Mouse (Mus musculus) kidney, postnatal 25 days (tissue): ENCODE results near the gene Krtap10-4.
"Not testable (repeated sequence)": the region's sequence is repeated elsewhere in the genome, so short reads cannot be mapped to it uniquely, and the experiment has no call there.

Experiments
- DNase-seq, 2 experiments: peaks; one replicate each; pipeline ENCODE4 v3.0.0; 2021; ENCODE audit warnings: mixed read lengths in 2 of 2

Krtap10-4 gene

DNA sequence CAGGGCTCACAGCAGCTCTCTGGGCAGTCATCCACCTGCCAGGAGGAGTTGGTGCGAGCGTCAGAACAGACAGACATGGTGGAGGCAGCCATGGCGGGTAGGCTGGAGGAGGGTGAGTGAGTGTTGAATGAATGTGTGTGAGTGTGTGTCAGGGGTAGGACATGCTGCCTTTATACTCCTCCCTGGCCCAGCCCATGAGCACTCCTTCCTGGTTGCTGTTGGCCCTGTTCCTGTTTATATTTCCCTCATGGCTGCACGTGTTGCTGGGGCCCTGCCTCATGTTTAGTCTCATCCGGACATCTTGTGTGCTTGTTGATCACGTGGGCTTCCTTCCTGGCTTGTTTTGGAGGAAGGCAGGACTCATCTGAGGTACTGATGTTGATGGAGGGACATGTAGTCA, at the start of gene Krtap10-4:
Gene Krtap10-4 (minus strand): TSS at position 145 of the 400 bp plus-strand sequence.
- no peak for DNase-seq

DNA sequence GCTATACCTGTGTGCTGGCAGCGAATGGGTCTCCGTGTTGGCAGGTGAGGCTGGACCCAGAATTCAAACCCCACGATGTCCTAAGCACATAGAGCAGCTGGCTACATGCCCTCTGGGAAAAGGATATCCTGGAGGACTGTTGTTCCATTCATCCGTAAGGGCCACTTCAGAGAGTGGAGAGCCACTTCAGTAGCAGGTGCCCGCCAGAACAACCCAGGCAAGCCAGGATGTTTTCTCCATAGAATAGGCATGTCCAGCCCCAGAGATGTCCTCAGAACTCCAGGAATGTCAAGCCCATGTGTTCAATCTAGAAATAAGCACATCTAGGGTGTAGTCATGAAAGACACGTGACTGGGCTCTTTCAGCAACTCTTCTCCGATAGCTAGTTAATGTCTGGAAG, 42.8 kb upstream of the Krtap10-4 start:
- no peak for DNase-seq

DNA sequence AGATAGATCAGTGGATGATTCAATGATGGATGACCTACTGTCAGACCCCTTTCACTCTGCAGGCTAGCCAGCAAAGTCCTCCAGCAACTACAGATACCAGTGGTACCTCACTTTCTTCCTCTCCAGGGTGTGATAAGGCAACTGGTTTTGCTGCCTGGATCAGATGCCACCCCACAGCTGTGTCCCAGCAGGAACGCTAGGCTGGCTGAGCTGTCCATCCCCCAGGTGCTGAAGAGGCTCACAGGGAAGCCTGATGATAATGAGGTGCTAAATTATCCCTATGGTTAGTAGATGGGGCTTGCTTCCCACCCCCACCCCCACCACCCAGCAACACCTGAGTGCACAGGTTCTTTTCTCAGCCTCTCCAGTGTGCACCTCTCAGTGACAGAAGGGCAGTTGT, 40.7 kb upstream of the Krtap10-4 start:
- no peak for DNase-seq

DNA sequence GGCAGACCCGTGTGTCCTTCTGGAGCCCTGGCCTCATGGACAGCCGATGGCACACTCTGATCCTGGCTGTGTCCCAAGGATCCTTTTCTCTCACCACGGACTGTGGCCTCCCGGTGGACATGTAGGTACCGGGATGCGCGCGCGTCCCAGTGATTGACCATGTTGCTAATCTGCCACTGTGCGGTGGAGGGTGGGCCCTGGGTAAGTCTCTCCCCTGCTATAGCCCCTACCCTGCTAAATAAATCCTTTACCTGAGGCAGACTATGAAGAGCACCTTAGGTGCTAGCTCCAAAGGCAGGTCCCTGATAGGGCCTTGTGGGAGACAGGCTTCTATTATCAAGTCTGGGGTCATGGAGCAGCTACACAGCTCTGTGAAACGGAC, 37.9 kb upstream of the Krtap10-4 start:
- DNase-seq, result no peak

DNA sequence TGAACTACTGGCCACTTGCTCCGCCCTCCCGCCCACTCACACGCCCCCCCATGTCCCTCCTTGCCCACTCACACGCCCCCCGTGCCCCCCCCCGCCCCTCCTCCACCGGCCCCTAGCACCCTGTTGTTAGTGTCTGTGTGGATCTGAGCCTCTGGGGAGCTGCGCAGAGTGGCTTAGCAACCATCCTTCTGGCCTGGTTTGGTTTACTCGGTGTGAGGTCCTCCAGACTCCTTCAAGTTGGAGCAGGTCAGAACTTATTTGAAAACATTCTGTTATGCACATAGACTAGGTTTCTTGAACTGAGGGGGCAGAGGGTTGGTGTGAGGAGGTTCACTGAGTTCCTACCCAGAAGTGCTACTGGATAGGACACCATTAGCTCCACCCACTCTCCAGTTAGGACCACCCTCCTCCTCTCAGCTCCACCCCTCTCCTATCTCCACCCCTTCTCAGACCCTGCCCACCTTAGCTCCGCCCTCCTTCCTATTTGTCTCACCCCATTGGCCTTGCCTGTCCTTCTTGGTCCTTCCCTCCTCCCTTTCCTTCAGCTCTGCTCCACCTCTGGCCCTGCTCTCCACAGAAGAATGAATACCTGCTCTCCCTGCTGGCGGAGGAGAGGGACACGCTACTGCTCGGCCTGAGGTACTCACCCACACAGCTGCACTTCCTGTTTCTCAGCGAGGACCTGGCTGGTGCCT, 37.3 kb upstream of the Krtap10-4 start:
- DNase-seq, result peak; percentile 63 to 83

DNA sequence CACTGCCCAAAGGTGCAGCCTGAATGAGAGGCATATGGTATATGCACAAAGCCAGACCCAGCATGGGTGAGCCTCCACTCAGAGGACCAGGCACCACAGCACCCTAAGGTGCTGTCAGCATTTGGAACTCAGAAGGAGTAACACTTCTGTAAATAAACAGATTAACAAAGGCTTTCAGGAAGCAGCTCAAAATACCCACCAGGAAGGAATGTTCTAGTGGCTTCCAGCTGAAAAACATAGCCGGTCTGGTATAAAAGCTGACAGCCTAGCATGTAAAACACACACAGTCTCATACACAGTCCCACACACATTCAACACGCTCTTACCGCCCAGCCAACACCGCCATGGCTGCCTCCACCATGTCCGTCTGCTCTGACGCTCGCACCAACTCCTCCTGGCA, 34.8 kb upstream of the Krtap10-4 start, which contains the start of gene Gm3285:
Gene Gm3285 (plus strand): TSS at position 301 of the 400 bp plus-strand sequence.
- no peak for DNase-seq

DNA sequence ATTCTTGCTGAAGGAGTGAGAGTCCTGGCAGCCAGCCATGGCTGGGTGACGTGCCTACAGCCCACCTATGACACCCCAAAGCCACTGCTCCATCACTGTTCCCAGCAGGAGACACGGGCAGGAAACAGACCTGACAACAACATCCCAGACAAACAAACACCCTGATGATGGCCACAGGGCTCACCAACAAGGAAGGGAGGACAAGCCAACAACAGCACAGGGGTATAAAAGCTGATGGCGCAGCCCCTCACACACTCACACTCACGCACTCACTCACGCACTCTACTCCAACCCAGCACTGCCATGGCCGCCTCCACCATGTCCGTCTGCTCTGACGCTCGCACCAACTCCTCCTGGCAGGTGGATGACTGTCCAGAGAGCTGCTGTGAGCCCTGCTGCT, 25.7 kb upstream of the Krtap10-4 start, which contains the start of gene Gm10318:
Gene Gm10318 (plus strand): TSS at position 301 of the 400 bp plus-strand sequence.
- DNase-seq, result no peak

DNA sequence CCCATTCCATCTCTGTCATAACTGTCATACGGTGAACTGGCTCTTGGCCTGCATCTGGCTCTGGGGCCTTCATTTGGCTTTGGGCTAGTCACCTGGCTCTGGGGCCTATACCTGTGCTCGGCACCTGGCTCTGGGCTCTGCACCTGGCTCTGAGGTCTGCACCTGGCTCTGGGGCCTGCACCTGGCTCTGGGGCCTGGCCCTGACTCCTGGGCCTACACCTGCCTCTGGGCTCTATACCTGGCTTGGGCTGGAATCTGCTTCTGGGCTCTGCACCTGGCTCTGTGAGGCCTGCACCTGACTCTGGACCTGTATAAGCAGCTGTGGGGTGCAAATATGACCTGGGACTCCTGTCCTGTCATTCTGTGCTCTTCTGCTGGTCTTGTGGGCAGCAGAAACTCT, 20.6 kb upstream of the Krtap10-4 start:
- DNase-seq, result no peak

DNA sequence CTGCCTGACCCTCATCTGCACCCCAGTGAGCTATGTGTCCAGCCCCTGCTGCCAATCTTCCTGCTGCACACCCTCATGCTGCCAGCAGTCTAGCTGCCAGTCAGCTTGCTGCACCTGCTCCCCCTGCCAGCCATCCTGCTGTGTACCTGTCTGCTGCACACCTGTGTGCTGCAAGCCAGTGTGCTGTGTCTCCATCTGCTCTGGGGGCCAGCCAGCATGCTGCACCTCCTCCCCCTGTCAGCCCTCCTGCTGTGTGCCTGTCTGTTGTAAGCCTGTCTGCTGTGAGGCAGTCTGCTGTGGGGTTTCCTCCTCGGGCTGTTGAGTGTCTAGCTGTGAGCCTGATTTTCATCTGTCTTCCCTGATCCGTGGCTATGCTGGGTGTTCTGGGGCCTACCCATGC, 20.1 kb upstream of the Krtap10-4 start:
- DNase-seq, result no peak

DNA sequence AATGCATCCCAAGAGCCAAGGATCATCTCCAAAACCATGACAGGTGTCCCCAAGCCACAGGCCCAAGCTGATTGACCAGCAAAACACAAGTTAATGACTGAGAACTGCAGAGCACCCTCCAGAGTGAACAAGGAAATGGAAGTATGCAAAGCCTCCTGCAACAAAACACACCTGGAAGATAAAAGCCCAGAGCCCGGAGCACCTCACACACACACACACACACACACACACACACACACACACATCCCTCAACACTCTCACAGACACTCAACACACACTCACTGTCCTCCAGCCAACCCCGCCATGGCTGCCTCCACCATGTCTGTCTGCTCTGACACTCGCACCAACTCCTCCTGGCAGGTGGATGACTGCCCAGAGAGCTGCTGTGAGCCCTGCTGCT, 19.6 kb upstream of the Krtap10-4 start, which contains the start of gene Gm36176:
Gene Gm36176 (plus strand): TSS at position 301 of the 400 bp plus-strand sequence.
- DNase-seq, result no peak

DNA sequence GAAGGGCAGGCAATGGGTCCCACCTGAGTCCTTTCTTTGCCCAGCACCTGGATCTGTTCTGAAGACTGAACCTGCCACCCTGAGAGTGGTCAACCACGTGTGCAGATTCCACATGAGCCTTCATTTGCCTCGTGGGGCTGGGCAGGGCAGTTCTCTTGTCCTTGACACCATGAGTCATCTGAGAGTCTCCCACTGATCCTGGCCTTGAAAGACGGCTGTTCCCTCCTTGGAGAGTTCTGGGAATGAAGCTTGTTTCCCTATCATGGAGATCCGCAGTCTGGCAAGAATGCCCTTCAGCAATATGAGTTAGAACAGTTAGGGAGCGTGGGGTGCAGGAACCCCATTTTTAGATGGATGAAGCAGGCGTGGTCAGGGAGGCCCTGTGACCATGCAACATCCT, 12.1 kb upstream of the Krtap10-4 start:
- DNase-seq, result no peak

DNA sequence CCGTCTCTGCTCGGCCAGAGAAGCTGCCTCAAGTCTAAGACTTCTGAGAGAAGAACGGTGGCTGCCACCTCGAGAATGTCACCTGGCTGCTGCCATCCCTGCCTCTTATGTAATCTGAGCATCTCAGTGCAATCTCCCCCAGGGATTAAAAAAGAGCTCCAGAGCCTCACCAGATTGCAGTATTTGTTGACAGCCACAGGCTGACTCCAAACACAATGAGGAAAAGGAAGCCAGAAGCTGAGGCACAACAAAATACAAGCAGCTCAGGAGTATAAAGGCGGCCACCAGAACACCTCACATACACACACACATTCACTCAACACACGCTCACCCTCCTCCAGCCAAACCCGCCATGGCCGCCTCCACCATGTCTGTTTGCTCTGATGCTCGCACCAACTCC, 8.8 kb upstream of the Krtap10-4 start, which contains the start of gene Krtap10-10:
Gene Krtap10-10 (plus strand): TSS at position 301 of the 400 bp plus-strand sequence.
- DNase-seq, result no peak

DNA sequence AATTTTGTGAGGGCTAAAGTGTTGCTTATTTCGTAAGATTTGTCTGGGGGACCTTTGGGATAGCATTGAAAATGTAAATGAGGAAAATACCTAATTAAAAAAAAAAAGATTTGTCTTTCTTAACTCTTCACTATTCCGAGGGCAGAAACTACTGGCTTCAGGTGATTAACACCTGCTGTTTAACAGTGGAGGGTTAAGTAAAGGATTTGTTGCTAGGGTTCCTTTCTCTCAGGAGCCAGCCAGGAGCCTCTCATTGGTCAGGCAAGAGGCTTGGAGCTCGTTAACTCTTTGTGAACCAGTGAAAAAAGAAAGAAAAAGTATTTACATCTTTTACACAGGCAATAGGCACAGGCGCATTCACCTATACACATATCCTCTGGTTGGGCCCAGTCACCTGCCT, 7.7 kb downstream of the Krtap10-4 start:
- DNase-seq, result no peak

DNA sequence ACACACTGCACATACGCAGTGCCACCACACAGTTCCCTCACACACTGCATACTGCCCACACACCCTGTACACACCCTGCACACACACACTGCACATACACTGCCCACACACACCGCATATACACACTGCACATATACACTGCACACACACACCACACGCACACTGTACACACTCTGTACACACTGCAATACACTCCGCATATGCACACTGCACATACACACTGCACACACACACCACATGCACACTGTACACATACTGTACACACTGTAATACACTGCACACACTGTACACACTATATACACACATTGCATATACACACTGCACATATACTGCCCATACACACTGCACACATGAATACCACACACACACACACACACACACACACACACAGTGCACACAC, 8.4 kb downstream of the Krtap10-4 start:
- DNase-seq, result no peak

DNA sequence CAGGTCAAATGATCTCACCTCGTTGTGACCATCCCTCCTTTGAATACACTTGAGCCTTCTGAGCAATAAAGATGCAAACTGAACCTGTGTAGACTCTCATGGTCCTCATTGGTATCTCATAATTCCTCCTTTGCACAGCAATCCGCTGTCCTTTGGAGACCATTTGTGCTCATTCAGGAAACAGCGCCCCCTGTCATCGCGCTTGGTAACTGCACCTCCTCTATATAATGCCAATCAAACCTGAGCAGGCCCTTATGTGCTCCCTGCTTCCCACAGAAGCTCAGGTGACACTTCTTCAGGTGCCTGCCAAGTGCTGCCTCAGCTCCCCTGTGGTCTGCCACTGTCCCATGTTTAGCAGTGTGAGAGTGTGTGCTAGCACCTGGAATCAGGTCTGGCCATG, 11.4 kb downstream of the Krtap10-4 start:
- peak in 1 of 2 experiments; percentile 27 for DNase-seq

DNA sequence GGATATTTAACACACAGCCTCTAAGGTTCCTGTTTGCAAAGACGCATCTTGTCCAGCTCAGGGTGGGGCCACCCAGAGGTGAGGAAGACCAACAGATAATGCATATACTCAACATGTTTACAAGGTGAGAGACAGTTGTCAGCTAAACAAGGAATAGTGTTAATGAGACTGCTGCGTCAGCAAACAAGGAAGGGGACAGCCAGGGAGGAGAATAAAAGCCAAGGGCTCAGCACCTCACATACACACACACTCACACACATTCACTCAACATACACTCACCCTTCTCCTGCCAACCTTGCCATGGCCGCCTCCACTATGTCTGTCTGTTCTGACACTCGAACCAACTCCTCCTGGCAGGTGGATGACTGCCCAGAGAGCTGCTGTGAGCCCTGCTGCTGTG, 12.5 kb downstream of the Krtap10-4 start, which contains the start of gene Gm2696:
Gene Gm2696 (plus strand): TSS at position 301 of the 400 bp plus-strand sequence.
- DNase-seq, result no peak

DNA sequence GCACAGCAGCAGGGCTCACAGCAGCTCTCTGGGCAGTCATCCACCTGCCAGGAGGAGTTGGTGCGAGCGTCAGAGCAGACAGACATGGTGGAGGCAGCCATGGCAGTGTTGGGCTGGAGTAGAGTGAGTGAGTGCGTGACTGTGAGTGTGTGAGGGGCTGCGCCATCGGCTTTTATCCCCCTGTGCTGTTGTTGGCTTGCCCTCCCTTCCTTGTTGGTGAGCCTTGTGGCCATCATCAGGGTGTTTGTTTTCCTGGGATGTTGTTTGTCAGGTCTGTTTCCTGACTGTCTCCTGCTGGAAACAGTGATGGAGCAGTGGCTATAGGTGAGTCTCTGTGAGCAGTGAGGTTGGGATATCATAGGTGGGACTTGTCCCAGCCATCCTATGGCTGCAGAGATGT, 15.2 kb downstream of the Krtap10-4 start, which contains the start of gene Gm9507:
Gene Gm9507 (minus strand): TSS at position 101 of the 400 bp plus-strand sequence.
- no peak for DNase-seq

DNA sequence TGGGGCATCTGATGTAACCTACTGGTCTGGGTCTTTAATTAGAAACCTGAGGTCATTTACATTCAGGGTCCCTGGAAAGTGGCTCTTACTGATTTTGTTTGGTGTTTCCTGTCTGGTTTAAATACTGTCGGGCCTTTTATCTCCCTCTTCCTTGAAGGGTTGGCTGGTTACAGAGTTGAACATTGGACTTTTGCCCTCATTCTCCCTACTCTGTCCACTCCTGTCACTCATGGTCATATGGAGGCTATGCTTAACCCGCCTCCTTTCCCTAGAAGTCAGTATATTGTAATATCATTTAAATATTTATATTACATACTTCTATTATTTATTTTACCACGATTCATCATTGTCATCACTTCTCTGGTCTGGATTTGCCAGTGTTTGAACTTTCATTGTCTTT, 22.8 kb downstream of the Krtap10-4 start:
- DNase-seq, result no peak

DNA sequence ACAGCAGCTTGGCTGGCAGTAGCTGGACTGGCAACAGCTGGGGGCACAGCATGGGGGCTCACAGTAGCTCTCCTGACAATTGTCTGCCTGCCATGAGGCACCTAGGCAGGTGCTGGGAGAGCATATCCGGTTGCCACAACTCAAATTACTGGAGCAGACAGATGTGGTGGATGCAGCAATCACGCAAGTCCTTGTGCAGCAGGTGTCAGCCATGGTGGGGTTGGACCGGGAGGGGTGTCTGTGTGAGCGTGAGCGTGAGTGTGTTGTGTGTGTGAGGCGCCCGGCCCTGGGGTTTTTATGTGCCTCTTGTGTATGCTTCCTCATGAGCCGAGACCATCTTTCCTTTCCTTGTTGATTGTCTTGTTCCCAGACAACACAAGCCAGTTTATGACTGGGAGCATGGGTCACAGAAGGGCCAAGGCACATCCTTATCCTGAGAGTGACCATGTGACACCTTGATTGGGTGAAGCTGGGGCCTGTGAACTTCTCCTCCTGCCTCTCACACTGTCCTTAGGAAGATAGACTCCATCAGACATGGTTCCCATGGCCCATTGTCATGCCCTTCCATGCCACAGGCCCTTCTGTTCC, 27.9 kb downstream of the Krtap10-4 start, which contains the start of gene Gm19668:
Gene Gm19668 (minus strand): TSS at position 213 of the 588 bp plus-strand sequence.
- no peak for DNase-seq

DNA sequence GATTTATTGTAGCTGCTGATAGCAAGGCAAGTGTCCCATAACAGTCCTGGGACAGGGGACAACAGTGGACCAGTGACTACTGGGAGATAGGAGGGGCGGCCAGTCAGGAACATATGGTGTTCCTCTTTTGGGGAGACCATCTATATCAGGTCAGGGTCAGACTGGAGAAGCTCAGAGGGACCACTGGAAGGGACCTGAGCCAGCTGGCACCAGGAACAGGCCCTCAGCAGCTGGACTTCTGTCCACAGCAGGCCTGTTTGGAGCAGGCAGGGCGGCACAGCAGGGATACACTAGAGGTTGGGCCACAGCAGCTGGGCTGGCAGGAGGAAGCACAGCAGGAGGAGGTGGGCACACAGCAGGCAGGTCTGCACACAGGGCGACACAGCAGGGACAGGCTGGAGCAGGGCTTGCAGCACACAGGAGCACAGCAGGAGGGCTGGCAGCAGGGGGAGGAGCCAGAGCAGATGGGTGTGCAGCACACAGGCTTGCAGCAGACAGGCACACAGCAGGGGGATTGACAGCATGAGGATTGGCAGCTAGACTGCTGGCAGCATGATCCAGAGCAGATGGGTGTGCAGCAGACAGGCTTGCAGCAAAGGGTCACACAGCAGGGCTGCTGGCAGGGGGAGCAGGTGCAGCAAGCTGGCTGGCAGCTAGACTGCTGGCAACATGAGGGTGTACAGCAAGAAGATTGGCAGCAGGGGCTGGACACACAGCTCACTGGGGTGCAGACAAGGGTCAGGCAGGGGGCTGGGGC, 28.6 kb downstream of the Krtap10-4 start:
- not testable (repeated sequence) for DNase-seq

DNA sequence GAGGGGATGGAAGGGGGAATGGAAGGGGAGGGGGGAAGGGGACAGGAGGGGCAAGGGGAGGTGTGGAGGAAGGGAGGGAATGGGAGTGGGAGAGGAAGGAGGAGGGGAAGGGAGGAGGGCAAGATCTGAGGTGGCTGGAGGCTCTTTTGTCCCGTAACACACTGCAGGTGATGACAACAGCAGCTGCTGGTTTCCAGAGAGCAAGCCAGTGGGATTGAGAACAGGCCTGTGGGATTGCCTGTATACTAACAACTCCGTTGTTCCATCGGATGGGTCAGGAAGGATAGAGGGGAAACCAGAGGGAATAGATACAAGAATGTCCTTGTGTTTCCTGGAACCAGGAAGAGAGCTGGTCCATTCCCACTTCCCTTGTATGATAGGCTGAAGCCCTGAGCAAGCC, 29.2 kb downstream of the Krtap10-4 start:
- no peak for DNase-seq

DNA sequence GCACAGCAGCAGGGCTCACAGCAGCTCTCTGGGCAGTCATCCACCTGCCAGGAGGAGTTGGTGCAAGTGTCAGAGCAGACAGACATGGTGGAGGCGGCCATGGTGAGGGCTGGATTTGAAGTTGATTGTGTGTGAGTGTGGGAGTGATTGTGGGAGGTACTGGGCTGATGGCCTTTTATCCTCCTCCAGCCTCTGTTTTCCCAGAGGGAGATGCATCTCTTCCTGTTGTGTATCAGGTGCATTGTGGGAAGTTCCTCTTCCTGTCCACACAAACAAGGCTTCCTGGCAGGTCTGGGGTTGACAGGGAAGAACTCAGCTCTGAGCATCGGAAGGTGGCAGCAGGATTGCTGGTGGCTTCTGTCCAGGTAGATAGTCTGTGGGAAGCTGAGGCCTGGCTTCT, 31.9 kb downstream of the Krtap10-4 start, which contains the start of gene Gm9639:
Gene Gm9639 (minus strand): TSS at position 101 of the 400 bp plus-strand sequence.
- no peak for DNase-seq

DNA sequence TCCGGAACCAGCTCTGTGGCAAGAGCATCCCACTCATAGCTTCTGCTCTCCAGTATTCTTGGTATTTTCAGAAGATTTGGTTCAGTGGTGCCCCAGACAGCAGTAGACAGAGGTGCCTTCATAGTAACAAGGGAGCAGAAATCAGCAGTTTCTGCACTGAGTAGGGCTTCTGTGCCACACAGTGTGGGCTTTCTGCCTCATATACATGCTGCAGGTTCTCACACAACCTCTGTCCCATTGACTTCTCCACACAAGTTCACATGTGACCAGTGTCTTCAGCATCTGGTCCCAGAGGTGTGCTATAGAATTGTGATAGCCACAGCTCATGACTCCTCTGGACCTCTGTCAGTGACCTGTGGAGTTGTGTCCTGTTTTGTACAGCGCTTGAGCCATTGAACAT, 38.3 kb downstream of the Krtap10-4 start:
- no peak for DNase-seq
